Mouse (Mus musculus): ENCODE results near the gene Ripor1.
"Not testable (repeated sequence)": the region's sequence is repeated elsewhere in the genome, so short reads cannot be mapped to it uniquely, and the experiment has no call there.

Gene Ripor1

DNA sequence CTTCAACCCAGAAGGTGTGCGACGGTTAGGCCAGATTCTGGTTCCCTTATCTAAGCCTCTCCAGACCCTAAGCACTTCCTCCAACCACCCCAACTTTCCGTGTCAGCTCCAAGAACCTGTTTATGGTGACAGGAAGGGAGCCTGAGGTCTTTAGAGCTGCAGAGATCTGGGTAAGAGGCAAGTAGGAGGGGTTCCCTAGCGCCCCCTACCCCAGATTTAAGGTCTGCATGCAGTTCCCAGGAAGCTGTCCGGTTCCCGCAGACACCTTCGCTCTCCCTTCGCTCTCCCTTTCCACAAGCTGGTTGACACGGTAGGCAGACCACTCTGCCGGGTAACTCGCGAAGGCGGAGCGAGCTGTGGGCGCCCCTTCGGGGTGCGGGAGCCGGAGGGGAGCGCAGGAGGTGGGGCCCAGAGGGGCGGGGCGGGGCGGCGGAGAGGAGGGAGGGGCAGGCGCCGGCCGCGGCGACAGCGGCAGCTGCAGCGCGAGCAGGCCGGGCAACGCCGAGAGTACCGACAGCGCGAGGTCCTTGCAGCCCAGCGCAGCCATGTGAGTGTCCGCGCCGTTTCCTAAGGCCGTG, at the start of gene Ripor1:
Gene Ripor1, plus strand, starts transcription at position 452 of the 578 bp plus-strand sequence.
- in situ Hi-C loops (cut with MseI, MboI): no loop called here

DNA sequence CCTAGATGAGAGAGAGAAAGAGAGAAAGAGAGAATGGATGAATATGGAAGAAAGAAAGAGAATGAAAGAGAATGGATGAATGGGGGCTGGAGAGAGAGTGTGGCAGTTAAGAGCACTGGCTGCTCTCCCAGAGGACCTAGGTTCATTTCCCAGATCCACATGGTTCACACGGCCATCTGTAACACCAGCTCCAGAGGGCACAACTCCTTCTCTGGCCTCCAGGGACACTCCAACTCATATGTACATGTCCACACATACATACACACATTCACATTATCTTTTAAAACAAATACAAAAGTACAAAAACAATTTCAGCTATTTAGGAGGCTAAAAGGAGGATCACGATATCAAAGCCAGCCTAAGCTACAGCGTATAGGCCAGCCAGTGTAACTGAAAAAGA, 42.2 kb upstream of the Ripor1 start:
- in situ Hi-C loops (cut with MseI, MboI): no loop called here

DNA sequence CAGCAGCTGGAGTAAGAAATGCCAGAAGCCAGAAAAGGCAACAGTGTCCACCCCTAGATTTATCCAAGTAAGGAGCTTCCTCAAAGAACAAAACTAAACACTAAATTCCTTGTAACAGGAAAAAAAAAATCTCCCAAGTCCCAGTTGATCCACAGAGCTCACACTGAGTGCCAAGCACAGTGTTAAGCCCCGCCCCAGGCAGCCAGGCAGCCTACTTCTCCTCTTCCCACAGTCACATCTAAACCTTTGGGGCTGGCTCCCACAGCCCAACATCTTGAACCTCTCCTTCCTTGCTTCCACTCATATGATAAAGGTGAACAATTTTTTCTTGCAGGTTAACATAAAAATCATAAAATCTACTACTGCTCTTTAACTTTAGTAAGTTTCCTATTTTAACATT, 41.2 kb upstream of the Ripor1 start:
- in situ Hi-C loops (cut with MseI, MboI): no loop called here

DNA sequence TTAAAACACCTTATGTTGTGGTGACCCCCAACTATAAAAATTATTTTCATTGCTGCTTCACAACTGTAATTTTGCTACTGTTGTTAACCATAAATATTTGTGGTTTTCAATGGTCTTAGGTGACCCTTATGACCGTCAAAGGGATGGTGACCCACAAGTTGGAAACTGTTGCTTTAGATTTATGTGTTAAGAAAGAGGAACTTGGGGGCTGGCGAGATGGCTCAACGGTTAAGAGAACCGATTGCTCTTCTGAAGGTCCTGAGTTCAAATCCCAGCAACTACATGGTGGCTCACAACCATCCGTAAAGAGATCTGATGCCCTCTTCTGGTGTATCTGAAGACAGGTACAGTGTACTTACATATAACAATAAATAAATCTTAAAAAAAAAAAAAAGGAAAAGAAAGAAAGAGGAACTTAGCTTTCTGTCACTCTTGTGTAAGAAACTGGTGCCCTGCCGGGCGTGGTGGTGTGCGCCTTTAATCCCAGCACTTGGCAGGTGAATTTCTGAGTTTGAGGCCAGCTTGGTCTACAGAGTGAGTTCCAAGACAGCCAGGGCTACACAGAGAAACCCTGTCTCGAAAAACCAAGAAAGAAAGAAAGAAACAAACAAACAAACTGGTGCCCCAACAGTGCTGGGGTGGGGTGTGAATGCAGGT, 40.4 kb upstream of the Ripor1 start:
- in situ Hi-C loops (cut with MseI, MboI): not testable (repeated sequence)

DNA sequence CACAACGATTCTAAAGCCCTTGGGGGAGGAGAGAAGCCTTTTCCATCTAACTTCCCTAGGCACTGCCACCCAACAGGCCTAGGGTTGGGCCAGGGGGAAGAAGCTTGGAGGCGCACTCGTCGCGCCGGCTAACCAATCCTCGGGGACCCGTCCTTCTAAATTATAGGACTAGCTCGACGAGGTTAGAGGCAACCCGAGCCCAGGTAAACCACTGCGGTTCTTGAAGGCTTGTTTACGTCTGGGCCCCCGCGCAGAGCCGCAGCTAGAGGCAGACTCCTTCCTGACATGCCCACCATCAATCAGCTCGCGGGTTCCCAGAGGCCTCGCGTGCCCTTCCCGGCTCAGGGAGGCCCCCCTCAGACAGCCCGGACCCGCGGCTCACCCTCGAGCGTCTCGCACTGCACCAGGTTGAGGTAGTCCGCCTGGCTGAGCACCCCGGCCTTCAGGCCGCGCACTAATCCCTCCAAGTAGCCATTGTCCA, 39.6 kb upstream of the Ripor1 start:
- in situ Hi-C loops (cut with MseI, MboI): no loop called here

DNA sequence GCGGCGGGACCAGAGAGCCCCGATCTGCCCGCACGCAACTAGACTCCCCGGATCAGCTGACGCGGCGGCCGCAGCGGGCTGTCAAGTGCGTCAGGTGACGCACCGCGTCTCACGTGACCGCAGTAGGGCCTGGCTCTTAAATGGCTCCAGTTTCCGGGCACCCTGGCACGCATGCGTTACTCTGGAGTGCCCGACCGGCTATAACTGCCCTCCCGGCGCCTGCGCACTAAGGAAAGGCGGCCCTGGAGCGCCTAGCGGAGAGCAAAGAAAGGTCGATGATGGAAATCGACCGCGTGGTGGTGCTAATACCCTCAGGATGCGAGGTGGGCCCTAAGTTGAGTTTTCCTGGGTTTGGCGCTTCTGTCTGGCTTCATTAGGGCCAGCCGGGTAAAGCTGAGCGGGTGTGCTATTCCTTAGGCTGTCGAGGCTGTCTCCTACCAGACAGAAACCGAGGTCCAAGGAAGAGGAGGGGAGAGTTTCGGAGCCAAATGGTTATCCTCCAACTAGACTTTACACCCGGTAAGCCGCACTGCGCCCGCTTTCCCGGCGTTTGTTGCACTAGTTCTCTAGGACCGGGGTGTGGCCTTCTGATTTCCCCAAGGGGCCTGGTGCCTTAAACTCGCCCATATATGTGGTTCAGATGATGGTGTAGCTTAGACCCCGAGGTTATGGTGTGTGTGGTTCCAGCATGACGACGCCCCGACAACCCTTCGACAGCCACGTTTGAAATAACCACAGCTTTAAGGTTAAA, 38.9 kb upstream of the Ripor1 start, which contains the start of gene Atp6v0d1:
Gene Atp6v0d1, minus strand, starts transcription at position 96 of the 751 bp plus-strand sequence.
- in situ Hi-C loops (cut with MseI, MboI): no loop called here

DNA sequence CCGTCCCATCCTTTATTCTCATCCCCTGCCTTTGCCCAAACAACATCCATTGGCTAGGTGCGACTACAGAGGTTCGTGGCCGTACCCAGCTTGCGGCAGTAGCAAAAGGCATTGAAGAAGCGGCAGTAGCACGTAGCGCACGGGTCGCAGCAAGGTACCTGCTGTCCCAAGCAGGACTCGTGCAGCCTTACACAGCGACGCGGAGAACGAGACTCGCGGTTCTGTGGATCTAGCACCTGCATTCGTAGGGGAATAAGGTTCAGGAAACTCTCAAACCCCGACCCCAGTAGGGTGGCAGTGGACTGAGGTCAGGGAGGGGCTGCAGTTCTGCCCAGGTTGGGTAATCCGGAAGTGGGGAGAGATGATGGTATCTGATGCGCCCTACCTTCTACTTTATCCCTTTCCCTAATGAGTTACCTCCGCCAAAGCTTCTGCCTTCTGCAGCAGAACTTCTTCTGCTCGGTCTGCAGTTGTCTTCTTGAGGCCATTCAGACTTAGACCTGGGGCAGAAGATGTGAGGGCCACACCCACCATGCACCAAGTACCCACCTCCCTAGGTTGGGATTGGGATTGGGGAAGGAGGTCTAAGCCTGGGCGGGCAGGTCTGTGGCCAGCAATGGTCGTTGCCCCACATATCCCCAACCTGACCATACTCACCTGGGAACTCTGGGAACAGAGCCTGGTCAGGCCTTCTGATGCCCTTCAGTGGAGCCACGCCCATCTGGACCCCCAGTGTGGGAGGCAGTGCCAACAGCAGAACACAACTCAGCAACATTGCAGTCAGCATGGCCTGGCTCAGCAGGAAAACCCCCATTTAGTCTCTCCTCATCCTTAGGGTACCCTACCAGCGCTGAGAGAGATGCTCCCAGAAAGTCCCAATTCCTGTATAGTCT, 38.1 kb upstream of the Ripor1 start:
- in situ Hi-C loops (cut with MseI, MboI): no loop called here

DNA sequence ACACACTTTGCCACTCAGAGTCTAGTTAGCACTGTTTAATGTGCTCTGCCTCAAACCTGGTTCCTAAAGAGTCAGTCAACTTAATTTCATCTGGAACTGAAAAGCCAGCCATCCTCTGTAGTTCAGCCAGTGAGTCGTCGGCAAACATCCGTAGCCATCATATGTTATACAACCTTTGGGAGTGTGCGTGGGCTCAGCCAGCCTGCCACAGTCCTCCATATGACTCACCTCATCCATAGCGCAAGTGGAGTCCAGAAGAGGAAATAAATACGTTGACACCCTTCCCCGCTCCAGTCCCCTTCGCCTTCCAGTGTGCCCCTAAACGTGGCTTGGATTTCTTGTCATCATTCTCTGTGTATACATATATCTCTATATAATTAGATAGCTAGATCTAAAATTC, 33.2 kb upstream of the Ripor1 start:
- in situ Hi-C loops (cut with MseI, MboI): no loop called here

DNA sequence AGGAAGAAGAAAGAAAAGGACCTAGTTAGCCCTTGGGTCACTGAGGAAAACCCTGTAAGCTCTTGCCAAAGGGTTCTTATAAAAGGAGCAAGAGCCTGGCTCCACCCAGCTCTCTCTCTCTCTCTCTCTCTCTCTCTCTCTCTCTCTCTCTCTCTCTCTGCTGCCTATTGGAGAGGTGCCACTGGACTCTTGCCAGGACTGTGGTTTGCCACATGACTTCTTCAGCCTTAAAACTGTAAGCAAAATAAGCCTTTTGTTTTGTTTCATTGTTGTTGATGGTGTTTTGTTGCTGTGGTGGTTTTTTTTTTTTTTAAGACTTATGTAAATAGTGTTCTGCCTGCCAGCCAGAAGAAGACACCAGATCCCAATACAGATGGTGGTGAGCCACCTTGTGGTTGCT, 31.6 kb upstream of the Ripor1 start:
- in situ Hi-C loops (cut with MseI, MboI): no loop called here

DNA sequence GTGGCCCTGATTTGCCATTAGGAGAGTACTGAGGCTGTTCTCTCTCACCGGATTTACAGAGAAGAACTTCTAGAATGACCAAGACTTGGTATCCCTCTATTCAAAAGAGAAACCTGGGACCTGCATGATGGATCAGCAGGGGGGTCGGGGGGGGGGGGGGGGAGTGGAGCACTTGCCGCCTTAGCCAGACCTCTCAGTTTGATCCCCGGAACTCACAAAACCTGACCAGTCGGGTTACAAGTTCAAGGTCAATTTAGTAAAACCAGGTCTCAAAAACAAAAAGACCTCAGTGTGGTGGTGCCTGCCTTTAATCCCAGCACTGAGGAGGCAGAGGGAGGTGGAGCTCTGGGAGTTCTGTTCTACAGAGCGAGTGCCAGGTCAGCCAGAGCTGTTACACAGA, 30.3 kb upstream of the Ripor1 start:
- in situ Hi-C loops (cut with MseI, MboI): no loop called here

DNA sequence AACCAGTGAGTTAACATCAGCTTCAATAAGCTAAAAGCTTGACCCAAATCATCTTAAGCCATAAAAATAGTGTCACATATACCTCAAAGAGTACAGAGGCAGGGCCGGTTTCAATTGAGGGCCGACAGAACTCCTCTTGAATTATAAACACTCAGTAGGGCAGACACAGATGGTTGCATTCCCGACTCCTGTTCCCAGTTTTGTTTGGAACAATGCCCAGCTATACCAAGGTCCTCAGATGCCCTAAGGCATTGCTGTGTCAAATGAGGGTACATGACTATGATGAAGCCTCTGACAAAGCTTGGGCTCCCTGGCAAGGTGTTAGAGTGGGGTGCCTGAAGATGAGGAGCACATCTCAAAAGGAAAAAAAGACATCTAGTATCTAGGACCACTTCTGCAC, 29.5 kb upstream of the Ripor1 start:
- in situ Hi-C loops (cut with MseI, MboI): no loop called here

DNA sequence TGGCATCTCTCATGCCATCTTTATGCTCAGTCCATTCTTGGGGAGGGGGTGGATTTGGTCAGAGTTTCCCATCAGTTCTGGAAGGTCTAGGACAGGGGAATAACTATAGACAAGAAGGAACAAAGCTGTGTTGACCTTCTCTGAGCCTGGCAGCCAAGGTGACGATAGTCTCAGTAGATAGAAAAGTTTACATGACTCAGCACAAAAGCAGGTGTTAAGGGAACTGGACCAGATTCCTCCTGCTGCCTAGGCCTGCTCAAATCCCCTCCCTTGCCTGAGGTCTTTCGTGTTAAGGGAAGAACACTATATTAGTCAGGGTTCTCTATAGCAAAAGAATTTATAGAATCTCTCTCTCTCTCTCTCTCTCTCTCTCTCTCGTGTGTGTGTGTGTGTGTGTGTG, 25.3 kb upstream of the Ripor1 start:
- in situ Hi-C loops (cut with MseI, MboI): no loop called here

DNA sequence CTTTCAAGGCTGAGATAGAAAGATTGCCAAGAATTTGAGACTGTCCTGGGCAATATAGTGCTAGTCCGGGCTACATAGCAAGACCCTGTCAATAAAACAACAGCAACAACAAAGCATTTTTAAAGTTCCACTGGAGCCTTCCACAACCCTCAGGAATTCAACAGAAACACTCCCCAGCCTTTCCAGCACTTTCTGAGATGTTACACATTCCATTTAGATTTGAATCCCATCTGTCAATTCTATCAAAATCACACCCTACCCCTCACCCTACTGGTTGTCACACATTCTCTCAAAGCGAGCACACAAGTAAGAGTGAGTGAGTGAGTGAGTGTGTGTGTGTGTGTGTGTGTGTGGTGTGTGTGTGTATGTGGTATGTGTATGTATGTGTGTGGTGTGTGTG, 12.6 kb upstream of the Ripor1 start:
- in situ Hi-C loops (cut with MseI, MboI): no loop called here

DNA sequence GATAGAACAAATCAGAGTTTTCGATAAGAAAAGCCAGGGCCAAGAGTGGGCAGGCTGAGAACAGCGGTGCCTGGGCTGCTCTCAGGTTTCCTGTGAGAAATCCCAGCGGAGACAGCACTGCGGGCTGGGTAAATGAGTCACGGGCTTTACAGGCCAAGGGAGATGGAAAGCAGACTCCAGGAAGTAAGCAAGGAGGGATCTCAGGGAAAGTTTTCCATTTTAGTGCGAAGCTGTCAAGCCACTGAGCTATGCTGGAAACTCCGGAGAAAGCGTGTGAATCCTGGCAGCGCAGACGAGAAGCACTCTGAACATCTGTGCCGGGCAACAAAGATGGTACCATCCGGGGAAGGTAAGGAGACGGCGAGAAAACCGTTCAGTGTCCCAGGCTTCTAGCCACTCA, 11.2 kb upstream of the Ripor1 start:
- in situ Hi-C loops (cut with MseI, MboI): no loop called here

DNA sequence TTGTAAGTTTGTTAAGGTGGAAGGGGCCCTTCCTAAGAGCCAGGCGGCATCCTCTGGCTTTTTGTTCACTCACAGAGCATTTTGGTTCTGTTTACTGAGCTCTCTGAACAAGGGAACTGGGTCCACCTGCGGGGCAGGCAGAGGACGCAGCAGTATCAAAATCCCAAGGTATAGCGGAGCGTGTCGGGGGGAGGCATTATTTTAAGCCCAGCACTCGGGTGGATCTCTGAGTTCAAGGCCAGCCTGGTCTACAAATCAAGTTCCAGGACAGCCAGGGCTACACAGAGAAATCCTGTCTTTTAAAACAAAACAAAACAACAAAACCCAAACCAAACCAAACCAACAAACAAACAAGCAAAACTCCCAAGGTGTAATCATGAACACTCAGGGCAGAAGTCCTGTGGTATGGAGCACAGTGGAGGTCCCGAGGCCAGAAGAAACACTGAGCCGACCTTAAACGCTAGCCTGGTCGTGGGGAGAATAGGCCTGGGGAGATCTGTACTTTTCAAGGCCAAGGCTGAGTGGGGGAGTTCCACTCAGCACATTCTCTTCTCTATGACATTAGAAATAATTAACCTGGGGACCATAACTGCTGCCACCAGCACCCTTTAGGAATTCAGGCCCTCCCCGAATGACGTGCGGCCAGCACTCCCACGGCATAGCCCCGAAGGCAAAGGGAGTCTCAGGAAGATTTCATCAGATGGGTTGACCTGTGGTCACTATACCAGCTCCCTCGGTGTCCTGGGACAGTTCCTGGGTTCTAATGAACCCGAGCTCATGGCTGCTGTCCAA, 10.4 kb upstream of the Ripor1 start:
- in situ Hi-C loops (cut with MseI, MboI): no loop called here

DNA sequence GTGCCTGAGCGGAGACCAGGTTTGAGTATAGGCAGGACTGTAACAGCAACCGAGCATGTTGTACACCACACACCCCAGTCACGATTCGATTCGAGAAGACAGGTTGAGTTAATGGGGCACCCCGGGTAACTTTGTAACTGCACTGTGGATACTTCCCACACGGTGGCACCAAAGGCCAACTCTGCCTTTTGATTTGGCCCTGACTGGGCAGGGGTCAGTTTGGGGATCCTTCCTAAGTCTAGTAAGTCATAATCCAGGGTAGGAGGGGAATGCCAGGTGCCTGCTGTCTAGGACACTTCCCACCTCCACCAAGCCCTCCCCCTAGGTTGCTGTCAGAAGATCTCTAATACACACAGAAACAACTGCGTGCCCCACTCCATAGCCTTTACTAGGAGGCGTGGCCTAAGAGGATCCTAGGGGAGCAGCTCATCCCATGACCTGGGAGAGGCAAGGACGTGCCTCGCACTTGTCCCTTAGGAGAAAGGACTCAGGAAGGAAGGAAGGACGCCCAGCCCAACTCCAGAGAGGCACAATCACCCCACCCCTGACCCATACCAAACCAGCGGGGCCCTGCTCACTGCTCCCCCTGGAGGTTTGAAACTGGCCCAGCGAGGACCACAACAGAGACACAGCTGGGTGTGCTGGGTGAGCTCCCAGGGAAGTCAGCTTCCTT, 8.6 kb upstream of the Ripor1 start:
- in situ Hi-C loops (cut with MseI, MboI): no loop called here

DNA sequence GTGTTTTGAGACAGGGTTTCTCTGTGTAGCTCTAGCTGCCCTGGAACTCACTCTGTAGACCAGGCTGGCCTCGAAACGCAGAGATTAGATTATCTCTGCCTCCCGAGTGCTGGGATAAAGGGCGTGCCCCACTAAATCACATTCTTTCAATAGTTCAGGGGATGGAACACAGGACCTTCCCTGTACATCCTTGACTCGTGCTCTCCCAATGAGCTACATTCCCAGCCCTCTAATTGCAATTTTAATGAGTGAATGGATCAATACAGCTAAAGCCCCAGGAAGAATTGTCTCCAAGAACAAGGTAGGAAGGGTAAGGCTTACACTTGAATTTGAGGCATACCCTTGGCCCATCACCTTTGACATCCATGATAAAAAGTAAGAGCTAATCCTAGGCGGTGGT, 6.3 kb upstream of the Ripor1 start:
- in situ Hi-C loops (cut with MseI, MboI): no loop called here

DNA sequence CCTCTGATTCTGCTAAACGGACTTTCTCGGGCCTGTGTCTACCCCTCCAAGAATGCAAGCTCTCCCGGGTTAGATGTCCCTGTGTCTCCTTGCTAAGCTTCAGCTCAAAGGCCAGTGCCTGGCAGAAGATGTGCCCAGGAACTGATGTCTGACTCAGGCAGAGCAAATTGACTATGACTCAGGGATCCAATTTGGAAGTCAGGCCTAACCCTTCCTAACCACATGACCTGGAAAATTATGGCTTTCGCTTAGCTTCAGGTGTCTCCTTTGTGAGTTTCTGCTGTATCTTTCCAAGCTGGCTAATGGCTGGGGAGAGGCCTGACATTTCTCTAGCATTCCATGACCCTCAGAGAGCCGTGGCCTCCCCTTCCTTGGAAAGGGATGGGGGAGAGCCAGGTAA, 3.8 kb upstream of the Ripor1 start:
- in situ Hi-C loops (cut with MseI, MboI): no loop called here

DNA sequence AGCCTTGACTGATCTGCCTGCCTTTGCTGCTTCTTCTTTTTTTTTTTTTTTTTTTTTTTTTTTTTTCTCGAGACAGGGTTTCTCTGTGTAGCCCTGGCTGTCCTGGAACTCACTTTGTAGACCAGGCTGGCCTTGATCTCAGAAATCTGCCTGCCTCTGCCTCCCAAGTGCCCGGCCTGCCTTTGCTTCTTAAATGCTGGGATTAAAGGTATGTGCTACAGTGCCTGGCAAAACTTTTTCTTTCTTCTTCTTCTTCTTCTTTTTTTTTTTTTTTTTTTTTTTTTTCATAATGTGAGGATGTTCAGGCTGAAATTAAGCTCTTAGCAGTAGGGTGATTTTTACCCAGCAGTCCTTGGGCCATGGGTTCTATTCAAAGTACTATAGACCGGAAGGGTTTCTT, 2.5 kb upstream of the Ripor1 start:
- in situ Hi-C loops (cut with MseI, MboI): not testable (repeated sequence)

DNA sequence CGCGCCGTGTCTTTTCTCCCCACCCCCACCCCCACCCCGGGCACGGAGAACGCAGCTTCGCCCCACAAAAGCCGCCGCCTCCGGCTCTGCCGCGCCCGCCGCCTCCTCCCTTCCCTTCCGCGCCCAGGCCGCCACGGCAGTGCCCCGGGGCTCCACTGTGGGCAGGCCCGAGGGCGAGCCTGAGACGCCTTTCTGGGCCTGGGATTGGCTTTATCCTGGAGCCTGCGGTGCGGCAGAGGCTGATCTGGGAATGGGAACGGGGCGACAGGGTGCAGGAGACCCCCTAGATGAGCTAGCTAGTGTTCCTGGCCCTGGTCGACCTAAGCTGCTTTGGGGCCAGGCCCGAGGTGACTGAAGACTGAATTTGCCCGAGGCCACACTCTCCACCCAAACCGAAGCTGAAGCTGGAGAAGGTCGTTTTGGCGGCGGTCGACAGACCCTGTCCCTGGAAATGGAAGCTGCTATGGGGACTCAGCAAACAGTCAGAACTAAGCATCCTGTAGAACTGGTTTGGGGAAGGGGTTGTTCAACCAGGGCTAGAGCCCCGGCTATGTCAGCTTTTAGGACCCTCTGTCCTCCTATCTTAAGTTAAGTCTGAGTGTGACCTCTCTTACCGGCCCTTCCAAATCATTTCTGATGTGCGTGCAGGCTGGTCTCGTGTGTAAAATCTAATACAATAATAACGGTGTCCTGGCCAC, 585 bp downstream of the Ripor1 start:
- in situ Hi-C loops (cut with MseI, MboI): no loop called here

Measured in mouse trophoblast stem cell (cell line).